Mouse (Mus musculus): ENCODE measurements around the gene Tent5b. TPM values are rescaled to one million over a fixed set of nuclear protein-coding genes. Genes with fewer than 3 reads are reported as not detected.
A peak's percentile ranks its signal among the peaks of the same experiment; 100 is the strongest.

The Tent5b gene
- polyA plus RNA-seq, 1 experiment from 2014 or later: 1.6 TPM

DNA sequence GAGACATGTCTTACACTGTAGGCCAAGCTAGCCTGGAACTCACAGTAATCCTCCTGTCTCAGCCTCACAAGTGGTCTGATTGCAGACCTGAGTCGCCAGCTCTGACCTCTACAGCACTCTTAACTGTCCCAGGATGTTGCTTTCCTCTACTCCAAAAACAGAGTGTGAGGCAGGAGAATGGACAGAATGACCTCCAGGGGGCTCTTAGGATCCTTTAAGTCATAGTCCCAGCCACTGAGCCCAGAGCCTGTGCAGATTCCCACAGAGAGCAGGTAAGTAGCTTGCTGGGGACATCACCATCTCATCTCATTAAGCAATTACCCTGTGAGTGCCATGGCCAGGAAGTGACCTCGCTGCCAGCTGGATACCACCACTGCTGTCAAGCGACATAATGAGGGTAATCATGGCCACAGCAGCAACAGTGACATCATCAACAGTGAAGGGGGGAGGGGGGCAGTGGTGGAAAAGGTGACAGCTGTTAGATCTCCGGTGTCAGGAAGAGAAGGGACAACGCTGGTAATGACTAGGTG is 19.1 kb upstream of the Tent5b start:
- no peaks in the 10 kb centered on the region for H3K9me3 ChIP-seq (ENCODE audit: control insufficient read depth, low read length)
- H3K4me2 ChIP-seq (ENCODE audit: low read depth, low read length): no peak overlapping the region
- WGBS: 36% methylated on average over 5 of the region's 5 CpGs
- H3K36me3 ChIP-seq (ENCODE audit: control insufficient read depth, insufficient read depth, low read length): no peaks in the 10 kb centered on the region
- no peaks in the 10 kb centered on the region; the same call in 1 of the 2 replicates for H3K4me1 ChIP-seq (replicated peaks; ENCODE audit: control insufficient read depth, insufficient read depth, low read length)
- H3K4me3 ChIP-seq (ENCODE audit: low read length): no peak overlapping the region
- H3K27me3 ChIP-seq (ENCODE audit: control insufficient read depth, insufficient read depth, low read depth, low read length): no peaks in the 10 kb centered on the region
- no peak overlapping the region for H3K27ac ChIP-seq (ENCODE audit: low read length)
- no peak overlapping the region for H3K9ac ChIP-seq (ENCODE audit: low read length)
- 0 out of 2 replicates have a peak, but pooled peaks have one; percentile 23 for ATAC-seq (ENCODE audit: low read depth)

DNA sequence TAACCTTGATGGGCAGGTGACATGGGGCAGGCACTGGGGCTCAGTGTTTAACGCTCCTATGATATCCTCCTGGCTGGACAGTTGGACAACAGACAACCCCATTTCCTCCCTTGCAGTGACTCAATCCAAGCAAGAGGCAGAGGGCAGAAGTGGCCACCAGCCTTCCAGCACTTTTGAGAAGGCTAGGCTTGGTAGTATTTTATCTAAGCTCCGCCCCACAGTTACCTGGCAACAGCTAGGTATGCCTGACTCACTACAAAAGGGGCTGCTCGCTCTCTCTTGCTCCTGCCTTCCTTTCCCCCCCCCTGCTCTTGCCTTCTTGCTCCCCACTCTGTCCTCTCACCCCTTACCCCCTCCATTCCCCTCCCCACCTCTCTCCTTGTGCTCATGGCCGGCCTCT is 18.6 kb upstream of the Tent5b start:
- peak; percentile 56 for ATAC-seq (ENCODE audit: low read depth)
- Histone ChIP-seq H3K36me3 (ENCODE audit: control insufficient read depth, insufficient read depth, low read length) (no peaks in the 10 kb centered on the region), H3K9ac (ENCODE audit: low read length) (no peak overlapping the region), H3K4me3 (ENCODE audit: low read length) (no peak overlapping the region), H3K27ac (ENCODE audit: low read length) (no peak overlapping the region), H3K27me3 (ENCODE audit: control insufficient read depth, insufficient read depth, low read depth, low read length) (no peaks in the 10 kb centered on the region), H3K9me3 (ENCODE audit: control insufficient read depth, low read length) (no peaks in the 10 kb centered on the region), H3K4me1 (replicated peaks; ENCODE audit: control insufficient read depth, insufficient read depth, low read length) (no peaks in the 10 kb centered on the region; the same call in 1 of the 2 replicates), H3K4me2 (ENCODE audit: low read depth, low read length) (no peak overlapping the region)
- WGBS: 51% methylated on average over 4 of the region's 4 CpGs

- no peak for ATAC-seq (ENCODE audit: low read depth)
- Histone ChIP-seq H3K4me1 (replicated peaks; ENCODE audit: control insufficient read depth, insufficient read depth, low read length) (peaks cover 3% of the 10 kb centered on the region; the same call in 1 of the 2 replicates), H3K27ac (ENCODE audit: low read length) (peak overlapping the region; percentile 47), H3K4me3 (ENCODE audit: low read length) (no peak overlapping the region), H3K9me3 (ENCODE audit: control insufficient read depth, low read length) (no peaks in the 10 kb centered on the region), H3K27me3 (ENCODE audit: control insufficient read depth, insufficient read depth, low read depth, low read length) (no peaks in the 10 kb centered on the region), H3K9ac (ENCODE audit: low read length) (no peak overlapping the region), H3K4me2 (ENCODE audit: low read depth, low read length) (no peak overlapping the region), H3K36me3 (ENCODE audit: control insufficient read depth, insufficient read depth, low read length) (no peaks in the 10 kb centered on the region)
- WGBS: 31% methylated on average over 6 of the region's 6 CpGs
Observed at GRCm38 (mm10) chr4:133463184-133463583, 16.7 kb upstream of the Tent5b start.

DNA sequence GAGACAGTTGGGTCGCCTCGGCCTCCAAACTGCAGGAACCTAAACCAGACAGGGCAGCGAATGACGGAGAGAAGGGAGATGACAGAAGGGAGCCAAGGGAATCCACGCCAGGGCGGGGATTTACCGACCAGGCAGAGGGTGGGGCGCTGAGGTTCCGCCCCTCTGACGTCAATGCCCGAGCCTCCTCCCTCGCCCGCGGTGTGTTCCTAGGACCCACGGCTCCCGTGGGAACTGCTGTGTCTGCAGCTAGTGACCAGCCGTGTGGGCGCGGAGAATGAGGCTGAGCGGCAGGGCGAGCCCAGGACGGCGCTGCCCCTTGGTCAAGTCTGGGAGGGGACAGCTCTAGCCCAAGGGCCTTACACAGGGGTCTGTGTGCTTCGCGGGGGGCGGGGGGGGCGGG is 11.9 kb upstream of the Tent5b start:
- Histone ChIP-seq H3K9ac (ENCODE audit: low read length) (peak overlapping the region; percentile 70), H3K4me2 (ENCODE audit: low read depth, low read length) (peak overlapping the region; percentile 98), H3K4me1 (replicated peaks; ENCODE audit: control insufficient read depth, insufficient read depth, low read length) (peaks cover 8% of the 10 kb centered on the region; the same call in 1 of the 2 replicates), H3K27ac (ENCODE audit: low read length) (no peak overlapping the region), H3K9me3 (ENCODE audit: control insufficient read depth, low read length) (peaks cover 6% of the 10 kb centered on the region), H3K36me3 (ENCODE audit: control insufficient read depth, insufficient read depth, low read length) (no peaks in the 10 kb centered on the region), H3K27me3 (ENCODE audit: control insufficient read depth, insufficient read depth, low read depth, low read length) (no peaks in the 10 kb centered on the region), H3K4me3 (ENCODE audit: low read length) (peak overlapping the region; percentile 62)
- under 1% methylated on average over 27 of the region's 27 CpGs for WGBS
- ATAC-seq (ENCODE audit: low read depth): peak; percentile 88

DNA sequence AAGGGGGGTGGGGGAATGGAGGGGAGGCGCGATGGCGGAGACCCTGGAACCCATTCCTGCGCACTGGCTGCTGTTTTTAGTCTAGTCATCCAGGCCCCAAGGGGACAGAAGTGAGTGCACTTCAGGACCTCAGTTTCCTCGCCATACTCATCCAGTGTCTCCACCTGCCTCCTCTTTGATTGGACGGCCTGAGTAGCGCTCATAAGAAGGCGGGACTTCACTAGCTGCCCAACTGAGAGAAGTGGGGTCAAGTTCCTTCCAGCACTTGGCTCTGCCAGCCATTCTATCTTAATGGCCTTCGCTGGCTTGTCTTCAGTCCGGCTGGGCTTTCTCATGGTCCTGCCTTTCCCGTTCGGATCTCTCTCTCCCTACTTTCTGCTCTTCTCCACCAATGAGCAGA is 10.8 kb upstream of the Tent5b start:
- 7% methylated on average over 12 of the region's 12 CpGs for WGBS
- Histone ChIP-seq H3K9me3 (ENCODE audit: control insufficient read depth, low read length) (peaks cover 6% of the 10 kb centered on the region), H3K4me2 (ENCODE audit: low read depth, low read length) (peak overlapping the region; percentile 28), H3K36me3 (ENCODE audit: control insufficient read depth, insufficient read depth, low read length) (no peaks in the 10 kb centered on the region), H3K27me3 (ENCODE audit: control insufficient read depth, insufficient read depth, low read depth, low read length) (no peaks in the 10 kb centered on the region), H3K27ac (ENCODE audit: low read length) (no peak overlapping the region), H3K4me3 (ENCODE audit: low read length) (no peak overlapping the region), H3K4me1 (replicated peaks; ENCODE audit: control insufficient read depth, insufficient read depth, low read length) (peaks cover 8% of the 10 kb centered on the region; the same call in 1 of the 2 replicates), H3K9ac (ENCODE audit: low read length) (no peak overlapping the region)
- no peak for ATAC-seq (ENCODE audit: low read depth)

DNA sequence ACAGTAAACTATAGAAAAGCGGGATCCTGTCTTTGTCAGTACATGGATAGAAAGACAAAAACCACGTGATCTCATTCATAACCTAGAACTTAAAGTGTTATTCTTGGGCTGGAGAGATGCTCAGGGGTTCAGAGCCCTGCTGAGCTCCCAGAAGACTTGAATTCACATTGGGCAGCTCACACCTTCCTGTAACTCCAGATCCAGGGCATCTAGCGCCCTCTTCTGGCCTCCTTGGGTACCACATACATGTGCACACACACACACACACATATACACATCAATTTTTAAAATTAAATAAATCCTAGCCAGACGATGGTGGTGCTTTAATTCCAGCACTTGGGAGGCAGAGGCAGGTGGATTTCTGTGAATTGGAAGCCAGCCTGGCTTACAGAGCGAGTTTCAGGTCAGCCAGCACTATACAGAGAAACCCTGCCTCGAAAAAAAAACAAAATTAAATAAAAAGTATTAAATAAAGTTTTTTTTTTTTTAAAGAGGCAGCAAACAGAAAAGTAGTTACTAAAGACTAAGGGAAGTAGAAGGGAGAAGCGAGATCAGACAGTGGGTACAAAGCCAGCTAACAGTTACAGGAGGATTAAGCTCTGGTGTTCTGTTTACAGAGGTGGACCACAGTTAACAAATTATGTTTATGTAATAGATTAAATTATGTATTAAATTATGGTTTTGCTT is 8.7 kb upstream of the Tent5b start:
- H3K4me1 ChIP-seq (replicated peaks; ENCODE audit: control insufficient read depth, insufficient read depth, low read length): peaks cover 8% of the 10 kb centered on the region; the same call in 1 of the 2 replicates
- no peak overlapping the region for H3K4me3 ChIP-seq (ENCODE audit: low read length)
- H3K27ac ChIP-seq (ENCODE audit: low read length): no peak overlapping the region
- H3K27me3 ChIP-seq (ENCODE audit: control insufficient read depth, insufficient read depth, low read depth, low read length): no peaks in the 10 kb centered on the region
- no peak overlapping the region for H3K4me2 ChIP-seq (ENCODE audit: low read depth, low read length)
- H3K36me3 ChIP-seq (ENCODE audit: control insufficient read depth, insufficient read depth, low read length): no peaks in the 10 kb centered on the region
- H3K9me3 ChIP-seq (ENCODE audit: control insufficient read depth, low read length): peaks cover 6% of the 10 kb centered on the region
- H3K9ac ChIP-seq (ENCODE audit: low read length): no peak overlapping the region
- 78% methylated on average over 7 of the region's 7 CpGs for WGBS
- no peak for ATAC-seq (ENCODE audit: low read depth)

GRCm38 (mm10) chr4:133473833-133474232 is 6.1 kb upstream of the Tent5b start:
- Histone ChIP-seq H3K27me3 (ENCODE audit: control insufficient read depth, insufficient read depth, low read depth, low read length) (peaks cover 7% of the 10 kb centered on the region), H3K27ac (ENCODE audit: low read length) (no peak overlapping the region), H3K4me2 (ENCODE audit: low read depth, low read length) (no peak overlapping the region), H3K4me3 (ENCODE audit: low read length) (no peak overlapping the region), H3K9me3 (ENCODE audit: control insufficient read depth, low read length) (peaks cover 6% of the 10 kb centered on the region), H3K9ac (ENCODE audit: low read length) (no peak overlapping the region), H3K4me1 (replicated peaks; ENCODE audit: control insufficient read depth, insufficient read depth, low read length) (0 out of 2 replicates have a peak, but pooled peaks cover 2% of the 10 kb centered on the region), H3K36me3 (ENCODE audit: control insufficient read depth, insufficient read depth, low read length) (no peaks in the 10 kb centered on the region)
- no peak for ATAC-seq (ENCODE audit: low read depth)
- 56% methylated on average over 2 of the region's 2 CpGs for WGBS

DNA sequence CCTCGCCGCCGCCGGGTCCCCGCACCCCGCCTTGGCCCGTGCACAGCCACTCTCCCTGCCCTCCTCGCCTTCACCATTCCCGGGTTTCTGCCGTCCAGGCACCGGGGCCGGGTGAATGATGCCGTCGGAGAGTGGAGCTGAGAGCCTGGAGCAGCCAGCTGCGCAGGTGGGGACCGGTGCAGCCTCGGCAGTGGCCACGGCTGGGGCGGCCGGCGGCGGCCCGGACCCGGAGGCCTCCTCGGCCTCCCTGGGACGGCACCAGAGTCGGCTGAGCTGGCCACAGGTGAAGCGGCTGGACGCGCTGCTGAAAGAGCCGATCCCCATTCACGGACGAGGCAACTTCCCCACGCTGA is 229 bp downstream of the Tent5b start:
- Histone ChIP-seq H3K27me3 (ENCODE audit: control insufficient read depth, insufficient read depth, low read depth, low read length) (peaks cover 27% of the 10 kb centered on the region), H3K4me2 (ENCODE audit: low read depth, low read length) (peak overlapping the region; percentile 62), H3K4me3 (ENCODE audit: low read length) (peak overlapping the region; percentile 51), H3K36me3 (ENCODE audit: control insufficient read depth, insufficient read depth, low read length) (no peaks in the 10 kb centered on the region), H3K9ac (ENCODE audit: low read length) (peak overlapping the region; percentile 54), H3K9me3 (ENCODE audit: control insufficient read depth, low read length) (no peaks in the 10 kb centered on the region), H3K4me1 (replicated peaks; ENCODE audit: control insufficient read depth, insufficient read depth, low read length) (peaks cover 13% of the 10 kb centered on the region), H3K27ac (ENCODE audit: low read length) (no peak overlapping the region)
- 4% methylated on average over 31 of the region's 34 CpGs for WGBS
- ATAC-seq (ENCODE audit: low read depth): no peak

DNA sequence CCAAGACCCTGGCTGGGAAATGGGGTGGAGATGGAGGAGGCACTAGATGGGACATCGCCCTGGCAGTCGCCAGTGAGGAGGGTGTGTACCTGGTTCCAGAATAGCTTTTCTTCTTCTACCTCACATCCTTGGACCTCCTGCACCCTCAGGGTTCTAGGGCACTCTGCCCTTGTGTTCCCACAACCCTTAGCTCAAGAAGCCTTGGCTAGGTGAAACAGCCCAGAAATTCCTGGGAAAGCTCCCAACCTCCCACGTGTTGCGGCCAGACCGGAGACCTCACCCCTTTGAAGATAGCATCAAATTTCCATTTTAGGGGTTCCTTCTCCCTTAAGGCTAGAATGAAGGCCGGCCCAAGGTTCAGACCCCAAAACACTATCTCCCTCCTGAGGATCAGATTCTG is 822 bp downstream of the Tent5b start:
- peak overlapping the region; percentile 62 for H3K4me2 ChIP-seq (ENCODE audit: low read depth, low read length)
- H3K4me1 ChIP-seq (replicated peaks; ENCODE audit: control insufficient read depth, insufficient read depth, low read length): peaks cover 13% of the 10 kb centered on the region
- no peak for ATAC-seq (ENCODE audit: low read depth)
- 44% methylated on average over 6 of the region's 6 CpGs for WGBS
- H3K9ac ChIP-seq (ENCODE audit: low read length): no peak overlapping the region; the same call in 1 of the 2 replicates
- H3K36me3 ChIP-seq (ENCODE audit: control insufficient read depth, insufficient read depth, low read length): no peaks in the 10 kb centered on the region
- H3K27ac ChIP-seq (ENCODE audit: low read length): no peak overlapping the region
- peak overlapping the region; percentile 51 for H3K4me3 ChIP-seq (ENCODE audit: low read length)
- H3K9me3 ChIP-seq (ENCODE audit: control insufficient read depth, low read length): no peaks in the 10 kb centered on the region
- peaks cover 27% of the 10 kb centered on the region for H3K27me3 ChIP-seq (ENCODE audit: control insufficient read depth, insufficient read depth, low read depth, low read length)

Measured in lung, embryonic 16.5 days (tissue).